Mouse (Mus musculus) megakaryocyte, embryonic 14.5 days (primary cell): ENCODE results near the gene Enpp1. TPM values are rescaled to one million over a fixed set of nuclear protein-coding genes. Genes with fewer than 3 reads are reported as not detected.

Experiments used
- H3K27me3 ChIP-seq: replicated peaks from 2 replicates; pipeline ENCODE3; 2012; ENCODE audit warnings: inconsistent platforms
- H3K36me3 ChIP-seq: replicated peaks from 2 replicates; pipeline ENCODE3; 2012; ENCODE audit warnings: low read length, inconsistent platforms, mixed read lengths
- H3K4me1 ChIP-seq: 2 replicates; pipeline ENCODE4 v1.6.1; 2012; ENCODE audit warnings: inconsistent platforms
- H3K4me3 ChIP-seq: replicated peaks from 2 replicates; pipeline ENCODE3; 2012; ENCODE audit warnings: moderate library complexity, mild to moderate bottlenecking, inconsistent platforms
- H3K9me3 ChIP-seq: 2 replicates; pipeline ENCODE4 v1.6.1; 2012; ENCODE audit warnings: inconsistent platforms
- FLI1 ChIP-seq: IDR thresholded peaks from 2 replicates; pipeline ENCODE4 v1.6.1; 2012; ENCODE audit warnings: low read length, inconsistent platforms, mixed read lengths
- GATA1 ChIP-seq: IDR thresholded peaks from 3 replicates; pipeline ENCODE4 v1.6.1; 2012; ENCODE audit warnings: mixed read lengths, low read length, inconsistent platforms, borderline replicate concordance
- polyA plus RNA-seq: library from polyadenylated mRNA; stranded (reverse); fragments of >175 nt; gene quantifications from 2 replicates; pipeline ENCODE4 v1.2.3, GENCODE M21; 2012; ENCODE audit warnings: low replicate concordance; ENCODE audit not compliant: insufficient read depth

The Enpp1 gene
- polyA plus RNA-seq, result 0.44 TPM in 1 of 2 replicates, not detected in the other

DNA sequence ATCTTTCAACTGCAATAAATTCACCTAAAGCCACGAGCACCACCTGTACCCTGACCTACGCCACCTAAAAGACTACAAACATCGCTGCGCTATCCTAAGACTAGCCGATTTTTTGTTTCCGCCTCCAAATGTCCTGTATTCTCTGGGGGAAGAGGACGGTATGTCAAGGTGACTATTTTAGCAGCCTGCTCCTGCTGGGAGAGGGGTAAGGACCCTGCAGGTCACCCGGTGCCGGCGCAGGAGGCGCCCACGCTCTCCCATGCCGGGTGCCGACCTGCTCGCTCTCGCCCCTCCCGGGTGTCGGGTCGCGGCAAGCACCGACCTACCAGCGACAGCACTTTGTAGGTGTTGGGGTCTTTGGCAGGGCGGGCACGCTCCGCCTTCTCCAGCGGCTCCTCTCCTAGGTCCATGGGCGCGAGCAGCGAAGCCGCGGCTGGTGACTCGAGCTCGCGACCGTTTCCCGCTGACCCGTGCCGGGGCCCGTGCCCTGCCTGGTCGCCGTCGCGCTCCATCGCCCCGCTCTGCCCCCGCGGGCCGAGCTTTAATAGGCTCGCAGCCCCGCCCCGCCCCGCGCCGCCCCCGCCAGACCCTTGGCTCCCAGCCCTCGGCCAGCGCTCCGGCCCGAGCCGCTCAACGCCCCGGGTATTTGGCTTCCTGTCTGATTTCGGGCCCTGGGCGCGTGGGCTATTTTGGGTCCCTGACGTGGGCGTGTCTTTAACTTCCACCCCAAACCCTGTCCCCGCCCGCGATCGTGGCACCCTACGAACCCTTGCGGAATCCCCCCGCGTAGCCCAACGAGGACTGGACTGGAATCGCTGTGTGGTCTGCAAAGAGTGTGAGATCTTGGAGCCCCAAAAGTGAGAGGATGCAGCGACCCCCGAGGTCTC lies at the start of gene Enpp1:
TSS of gene Enpp1 (minus strand) at position 680 of the 887 bp plus-strand sequence.
- H3K9me3 ChIP-seq, result no peaks in the 10 kb centered on the region
- H3K27me3 ChIP-seq, result peaks cover 22% of the 10 kb centered on the region
- no peak for TF ChIP-seq FLI1
- TF ChIP-seq GATA1, result no peak
- H3K4me3 ChIP-seq, result peak within 1 kb of the TSS; percentile 94
- H3K36me3 ChIP-seq, result no peaks in the 10 kb centered on the region
- peaks cover 20% of the 10 kb centered on the region for H3K4me1 ChIP-seq

- TF ChIP-seq GATA1 (no peak), FLI1 (no peak)
- Histone ChIP-seq H3K4me1 (peaks cover 8% of the 10 kb centered on the region), H3K4me3 (no peak overlapping the region), H3K27me3 (no peaks in the 10 kb centered on the region), H3K36me3 (no peaks in the 10 kb centered on the region), H3K9me3 (no peaks in the 10 kb centered on the region)
Measured at GRCm38 (mm10) chr10:24758326-24758915, 46.5 kb upstream of the Enpp1 start.

- TF ChIP-seq GATA1, result no peak
- TF ChIP-seq FLI1, result no peak
- Histone ChIP-seq H3K4me1 (peaks cover 8% of the 10 kb centered on the region), H3K27me3 (no peaks in the 10 kb centered on the region), H3K9me3 (no peaks in the 10 kb centered on the region), H3K36me3 (no peaks in the 10 kb centered on the region), H3K4me3 (no peak overlapping the region)
Measured at GRCm38 (mm10) chr10:24754874-24755540, 43.0 kb upstream of the Enpp1 start.

DNA sequence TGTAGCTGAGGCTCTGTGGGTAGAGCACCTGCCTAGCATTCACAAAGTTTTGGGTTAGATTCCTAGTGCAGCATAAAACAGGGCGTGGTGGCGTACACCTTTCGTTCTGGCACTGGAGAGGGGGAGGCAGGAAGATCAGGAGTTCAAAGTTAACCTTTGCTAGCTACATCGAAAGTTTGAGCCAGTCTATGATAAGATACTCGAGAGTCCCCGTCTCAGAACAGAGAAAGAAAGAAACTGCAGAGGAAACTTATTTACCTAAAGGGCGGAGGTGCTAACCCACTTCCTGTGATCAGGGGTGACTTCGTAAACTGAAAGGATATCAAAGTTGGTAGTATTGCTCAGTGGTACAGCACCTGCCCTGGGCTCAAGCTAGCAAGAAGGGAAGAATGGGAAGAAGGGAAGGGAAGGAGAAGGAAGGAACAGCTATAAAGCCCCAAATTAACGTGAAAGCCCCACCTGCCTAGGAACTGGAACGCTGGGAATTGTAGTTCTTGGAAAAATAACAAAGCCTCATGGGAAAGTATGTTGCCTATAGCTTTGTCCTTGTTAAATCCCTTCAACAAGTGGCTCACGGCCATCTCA lies 42.4 kb upstream of the Enpp1 start:
- no peaks in the 10 kb centered on the region for H3K36me3 ChIP-seq
- H3K27me3 ChIP-seq, result no peaks in the 10 kb centered on the region
- H3K4me1 ChIP-seq, result peaks cover 8% of the 10 kb centered on the region
- no peak overlapping the region for H3K4me3 ChIP-seq
- no peak for TF ChIP-seq FLI1
- TF ChIP-seq GATA1, result no peak
- H3K9me3 ChIP-seq, result no peaks in the 10 kb centered on the region

GRCm38 (mm10) chr10:24753536-24754250 lies 41.7 kb upstream of the Enpp1 start:
- TF ChIP-seq FLI1 (no peak), GATA1 (no peak)
- H3K4me1 ChIP-seq, result peaks cover 8% of the 10 kb centered on the region
- H3K4me3 ChIP-seq, result no peak overlapping the region

GRCm38 (mm10) chr10:24742950-24743487 lies 31.1 kb upstream of the Enpp1 start:
- no peaks in the 10 kb centered on the region for H3K36me3 ChIP-seq
- no peak overlapping the region for H3K4me3 ChIP-seq
- no peak for TF ChIP-seq FLI1
- no peak for TF ChIP-seq GATA1
- H3K9me3 ChIP-seq, result no peaks in the 10 kb centered on the region
- no peaks in the 10 kb centered on the region for H3K4me1 ChIP-seq
- no peaks in the 10 kb centered on the region for H3K27me3 ChIP-seq

More at GRCm38 (mm10) chr10:24753536-24754250, 41.7 kb upstream of the Enpp1 start:
- Histone ChIP-seq H3K36me3 (no peaks in the 10 kb centered on the region), H3K9me3 (no peaks in the 10 kb centered on the region), H3K27me3 (no peaks in the 10 kb centered on the region)

DNA sequence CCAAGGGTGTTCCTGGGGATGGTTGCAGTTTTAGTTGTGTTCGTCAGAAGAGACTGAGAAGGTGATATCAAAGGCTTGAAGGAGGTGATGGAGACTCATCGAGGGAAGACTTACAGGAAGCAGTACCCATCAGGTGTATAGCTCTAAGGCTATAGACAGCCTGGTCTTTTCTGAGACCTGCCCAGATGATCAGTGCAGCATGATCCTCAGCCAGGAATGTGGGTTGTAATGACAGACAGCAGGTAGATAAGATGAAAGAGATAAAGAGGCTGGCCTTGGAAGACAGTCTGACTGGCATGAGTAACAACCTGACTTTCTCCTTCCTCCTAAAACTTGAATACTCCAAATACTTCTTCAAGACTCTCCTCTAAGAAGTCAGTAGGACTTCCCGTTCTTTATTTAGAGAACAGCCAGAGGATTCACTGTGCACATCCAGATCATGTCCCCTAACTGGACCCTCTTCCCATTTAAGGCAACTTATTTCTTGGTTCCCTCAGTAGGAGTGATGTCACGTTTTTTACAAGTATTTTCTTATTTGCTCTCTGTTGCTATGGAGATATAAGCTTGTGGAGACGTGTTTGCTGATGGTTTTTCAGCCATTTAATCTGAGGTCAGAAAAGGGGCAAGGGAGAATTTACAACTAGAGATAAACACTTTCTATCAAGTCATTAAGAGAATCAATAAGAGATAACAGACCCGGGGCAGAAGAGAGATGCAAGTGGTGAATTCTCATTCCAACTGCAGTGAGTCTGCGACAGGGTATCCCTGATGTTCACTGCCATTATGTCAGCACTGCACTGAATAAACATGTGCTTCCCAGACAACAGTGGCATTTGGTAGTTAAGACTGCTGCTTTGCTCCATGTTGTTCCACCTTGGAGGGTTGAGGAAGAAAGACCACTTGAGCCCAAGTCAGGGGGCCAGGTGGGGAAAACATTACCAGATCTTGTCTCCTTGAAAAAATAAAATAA lies 29.6 kb upstream of the Enpp1 start:
- TF ChIP-seq FLI1, result no peak
- no peak for TF ChIP-seq GATA1
- H3K27me3 ChIP-seq, result no peaks in the 10 kb centered on the region

DNA sequence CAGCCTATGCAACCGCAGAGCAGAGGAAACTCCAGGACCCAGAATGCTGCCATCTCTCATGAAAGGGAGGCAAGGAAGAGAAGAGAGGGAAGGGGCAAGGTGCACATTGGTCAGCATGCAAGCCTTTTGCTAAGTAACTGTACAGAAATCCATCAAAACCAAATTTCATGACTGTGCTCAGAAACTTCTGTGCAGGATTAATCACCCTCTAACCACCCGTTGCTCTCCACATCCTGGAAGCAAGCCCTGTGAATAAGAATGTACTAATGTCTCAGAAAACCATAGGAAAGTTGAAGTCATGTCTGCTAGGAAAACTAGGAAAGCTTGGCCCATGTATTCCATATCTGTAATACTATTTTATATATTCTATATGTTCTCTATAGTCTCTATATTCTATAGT lies 27.2 kb upstream of the Enpp1 start:
- TF ChIP-seq FLI1, result no peak
- TF ChIP-seq GATA1, result no peak
- Histone ChIP-seq H3K4me3 (no peak overlapping the region), H3K9me3 (0 out of 2 replicates have a peak, but pooled peaks cover 4% of the 10 kb centered on the region), H3K27me3 (no peaks in the 10 kb centered on the region), H3K4me1 (no peaks in the 10 kb centered on the region), H3K36me3 (no peaks in the 10 kb centered on the region)

More for the DNA sequence above, 29.6 kb upstream of the Enpp1 start:
- no peaks in the 10 kb centered on the region for H3K36me3 ChIP-seq
- no peak overlapping the region for H3K4me3 ChIP-seq
- no peaks in the 10 kb centered on the region for H3K4me1 ChIP-seq
- no peaks in the 10 kb centered on the region for H3K9me3 ChIP-seq
